Mouse (Mus musculus): ENCODE results near the gene Fgr. TPM values are rescaled to one million over a fixed set of nuclear protein-coding genes. Genes with fewer than 3 reads are reported as not detected.

Gene Fgr
- polyA plus RNA-seq, 1 experiment from 2014 or later: 0.08 TPM

DNA sequence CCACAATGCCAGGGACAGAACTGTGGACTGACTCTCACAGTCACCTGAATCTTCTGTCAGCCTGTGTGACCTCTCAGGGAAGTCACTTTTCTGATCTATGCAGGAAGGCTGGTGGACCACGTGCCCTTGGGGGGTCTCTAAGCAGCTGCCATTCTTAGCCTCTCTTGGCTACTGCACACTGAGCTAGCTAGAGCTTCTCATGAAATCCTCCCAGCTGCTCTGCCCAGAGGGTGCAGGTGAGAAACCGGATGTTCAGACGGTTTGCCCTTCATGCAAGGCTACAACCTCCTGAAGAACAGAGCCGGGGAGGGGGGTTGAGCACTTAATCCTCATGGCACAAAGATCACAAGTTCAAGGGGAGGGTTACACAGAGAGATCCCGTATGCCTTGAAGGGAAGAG lies 3.7 kb downstream of the Fgr start:
- Histone ChIP-seq H3K27ac (no peak overlapping the region), H3K9me3 (replicated peaks) (no peaks in the 10 kb centered on the region), H3K4me3 (no peak overlapping the region), H3K4me2 (replicated peaks) (no peak overlapping the region), H3K9ac (no peak overlapping the region), H3K4me1 (peaks cover 27% of the 10 kb centered on the region), H3K36me3 (no peaks in the 10 kb centered on the region), H3K27me3 (peaks cover 48% of the 10 kb centered on the region)
- ATAC-seq (ENCODE audit: low FRiP score): no peak
- 55% methylated on average over 5 of the region's 5 CpGs for WGBS

DNA sequence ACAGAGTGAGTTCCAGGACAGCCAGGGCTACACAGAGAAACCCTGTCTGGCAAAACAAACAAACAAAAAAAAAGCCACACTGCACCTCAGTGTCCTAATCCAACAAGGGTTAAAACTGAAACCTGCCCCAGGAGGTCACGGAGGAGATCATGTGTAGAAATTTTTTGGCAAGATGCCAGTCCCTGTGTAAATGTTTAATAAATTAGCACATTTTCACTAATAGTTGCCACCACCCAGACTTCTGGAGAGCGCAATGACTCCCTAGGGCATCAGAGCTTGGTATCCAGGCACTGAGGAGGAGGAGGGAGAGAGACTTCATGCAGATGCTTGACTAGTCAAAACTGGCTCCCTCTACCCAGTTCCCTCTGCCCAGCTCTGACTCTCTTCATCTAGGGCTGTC lies 5.3 kb downstream of the Fgr start:
- Histone ChIP-seq H3K36me3 (no peaks in the 10 kb centered on the region), H3K9ac (no peak overlapping the region)
- WGBS: 79% methylated on average over 2 of the region's 2 CpGs

DNA sequence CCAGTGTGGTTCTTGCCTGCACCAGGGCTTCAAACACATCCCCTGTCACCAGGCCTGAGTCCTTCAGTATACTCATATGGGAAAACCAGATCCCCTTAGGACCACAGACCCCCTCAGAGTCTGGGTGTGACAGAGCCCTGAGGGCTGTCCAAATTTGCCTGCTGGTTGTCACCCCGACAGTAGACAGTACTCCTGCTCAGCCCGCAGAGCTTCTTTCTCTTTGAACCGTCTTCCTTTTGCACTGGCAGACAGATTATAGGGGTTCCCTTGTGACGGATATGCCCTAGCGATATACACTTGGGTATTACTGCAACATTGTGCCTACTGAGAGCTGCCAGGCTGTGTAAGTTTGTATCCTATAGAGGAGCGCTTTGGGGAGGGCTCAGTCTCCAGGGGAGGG lies 7.7 kb downstream of the Fgr start:
- no peaks in the 10 kb centered on the region for H3K36me3 ChIP-seq
- no peak overlapping the region for H3K27ac ChIP-seq
- no peak overlapping the region for H3K4me3 ChIP-seq
- peaks cover 8% of the 10 kb centered on the region; the same call in 1 of the 2 replicates for H3K27me3 ChIP-seq
- no peak for ATAC-seq (ENCODE audit: low FRiP score)
- no peak overlapping the region for H3K4me2 ChIP-seq (replicated peaks)
- H3K9ac ChIP-seq: no peak overlapping the region
- H3K4me1 ChIP-seq: peaks cover 14% of the 10 kb centered on the region
- no peaks in the 10 kb centered on the region for H3K9me3 ChIP-seq (replicated peaks)
- WGBS: 83% methylated on average over 6 of the region's 6 CpGs

More for the DNA sequence above, 5.3 kb downstream of the Fgr start:
- Histone ChIP-seq H3K4me3 (no peak overlapping the region), H3K4me2 (replicated peaks) (no peak overlapping the region), H3K9me3 (replicated peaks) (no peaks in the 10 kb centered on the region), H3K27ac (no peak overlapping the region), H3K4me1 (peaks cover 25% of the 10 kb centered on the region), H3K27me3 (peaks cover 33% of the 10 kb centered on the region)
- ATAC-seq (ENCODE audit: low FRiP score): no peak

DNA sequence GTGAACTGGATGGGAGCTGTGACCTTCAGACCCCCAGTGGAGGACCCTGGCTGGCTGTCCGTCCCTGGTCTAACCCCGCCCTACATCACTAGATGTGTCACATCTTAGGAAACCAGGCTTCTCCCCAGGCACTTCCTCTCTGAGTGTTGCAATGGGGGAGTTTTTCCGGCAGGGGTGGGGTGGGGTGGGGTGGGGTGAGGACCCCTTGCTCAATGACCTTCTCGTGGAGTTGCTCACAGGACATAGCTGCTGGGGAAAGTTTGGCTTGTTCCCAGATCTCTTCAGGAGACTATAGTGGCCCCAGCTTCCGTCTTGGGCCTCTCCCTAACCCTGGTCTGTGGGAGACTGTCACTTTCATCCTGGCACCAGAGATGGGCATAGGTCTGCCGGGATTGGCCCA lies 9.1 kb downstream of the Fgr start:
- H3K4me1 ChIP-seq: peaks cover 14% of the 10 kb centered on the region
- WGBS: 73% methylated on average over 6 of the region's 6 CpGs

DNA sequence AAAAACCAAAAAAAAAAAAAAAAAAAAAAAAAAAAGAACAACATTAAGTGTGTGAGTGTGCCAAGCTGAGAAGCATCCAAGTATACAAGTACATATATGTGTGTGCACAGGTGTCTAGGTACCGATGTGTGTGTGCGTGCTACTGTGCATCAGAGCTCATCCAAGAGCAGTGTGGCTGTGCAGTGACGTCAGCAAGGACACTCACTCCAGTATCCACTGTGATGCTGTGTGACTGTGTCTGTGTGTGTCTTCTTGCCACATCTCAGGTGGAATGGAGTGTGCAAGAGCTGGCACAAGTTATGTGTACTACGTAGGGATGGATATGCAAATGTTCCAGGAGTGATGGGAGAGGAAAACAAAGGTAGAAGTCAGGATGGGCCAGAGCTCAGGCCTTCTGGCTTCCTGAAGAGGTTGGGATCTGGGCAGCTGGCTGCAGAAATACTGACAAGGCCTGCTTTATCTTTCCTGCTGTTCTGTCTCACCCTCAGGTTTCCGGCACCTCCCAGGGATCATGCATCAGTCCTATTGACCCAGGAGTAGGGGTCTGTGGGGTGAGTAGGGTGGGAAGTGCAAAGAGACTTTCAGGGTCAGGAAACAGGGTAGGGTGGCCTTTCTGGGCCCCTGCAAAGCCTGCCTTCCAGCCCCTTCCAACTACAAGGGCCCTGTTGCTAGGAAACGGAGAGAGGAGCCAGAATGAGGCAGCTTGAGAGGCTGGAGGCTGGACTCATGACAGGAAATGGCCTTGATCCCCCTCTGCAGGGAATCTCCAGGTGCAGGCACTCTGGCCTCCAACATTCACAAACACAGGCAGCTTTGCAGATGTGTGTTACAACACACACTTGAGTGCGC lies 10.0 kb downstream of the Fgr start:
- Histone ChIP-seq H3K27me3 (no peaks in the 10 kb centered on the region), H3K9me3 (replicated peaks) (no peaks in the 10 kb centered on the region), H3K4me1 (peaks cover 14% of the 10 kb centered on the region), H3K27ac (peak overlapping the region; percentile 79), H3K36me3 (no peaks in the 10 kb centered on the region), H3K4me3 (no peak overlapping the region), H3K9ac (peak overlapping the region; percentile 32; the same call in 1 of the 2 replicates), H3K4me2 (replicated peaks) (no peak overlapping the region)
- 58% methylated on average over 6 of the region's 7 CpGs for WGBS
- ATAC-seq (ENCODE audit: low FRiP score): no peak

More for the DNA sequence above, 9.1 kb downstream of the Fgr start:
- no peak overlapping the region for H3K9ac ChIP-seq
- no peak overlapping the region for H3K4me2 ChIP-seq (replicated peaks)
- H3K27me3 ChIP-seq: no peaks in the 10 kb centered on the region
- H3K27ac ChIP-seq: no peak overlapping the region
- H3K4me3 ChIP-seq: no peak overlapping the region
- ATAC-seq (ENCODE audit: low FRiP score): no peak
- no peaks in the 10 kb centered on the region for H3K36me3 ChIP-seq
- no peaks in the 10 kb centered on the region for H3K9me3 ChIP-seq (replicated peaks)

DNA sequence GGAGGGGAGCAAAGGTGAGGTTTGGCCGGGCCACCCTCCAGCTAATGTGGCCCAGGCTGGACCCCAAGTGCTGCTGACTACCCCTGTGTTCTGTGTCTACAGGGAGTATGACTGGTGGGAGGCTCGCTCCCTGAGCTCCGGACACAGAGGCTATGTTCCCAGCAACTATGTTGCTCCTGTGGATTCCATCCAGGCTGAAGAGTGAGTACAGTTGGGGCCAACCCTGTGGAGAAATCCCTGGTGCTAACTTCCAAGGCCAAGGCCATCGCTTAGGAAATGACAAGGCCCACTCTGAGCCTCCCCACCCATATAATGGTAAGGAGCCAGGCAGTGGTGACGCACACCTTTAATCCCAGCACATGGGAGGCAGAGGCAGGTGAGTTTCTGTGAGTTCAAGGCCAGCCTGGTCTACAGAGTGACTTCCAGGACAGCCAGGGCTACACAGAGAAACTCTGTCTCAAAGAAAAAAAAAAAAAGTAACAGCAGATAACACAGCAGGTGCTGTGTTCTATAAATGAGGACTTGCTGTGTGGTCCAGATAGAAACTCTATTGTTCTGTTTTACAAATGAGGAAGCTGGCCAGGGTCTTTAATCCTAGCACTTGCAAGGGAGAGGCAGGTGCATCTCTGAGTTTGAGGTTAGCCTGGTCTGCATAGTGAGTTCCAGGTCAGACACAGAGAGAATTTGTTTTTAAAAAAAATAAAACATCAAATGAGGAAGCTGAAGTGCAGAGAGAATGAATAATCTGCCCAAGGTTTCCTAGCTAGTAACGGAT lies 14.9 kb downstream of the Fgr start:
- H3K9ac ChIP-seq: no peak overlapping the region
- ATAC-seq (ENCODE audit: low FRiP score): no peak
- 85% methylated on average over 6 of the region's 6 CpGs for WGBS
- H3K4me2 ChIP-seq (replicated peaks): no peak overlapping the region
- no peak overlapping the region for H3K4me3 ChIP-seq
- no peaks in the 10 kb centered on the region for H3K36me3 ChIP-seq
- H3K27me3 ChIP-seq: no peaks in the 10 kb centered on the region
- H3K4me1 ChIP-seq: peaks cover 11% of the 10 kb centered on the region
- H3K9me3 ChIP-seq (replicated peaks): no peaks in the 10 kb centered on the region
- no peak overlapping the region for H3K27ac ChIP-seq

DNA sequence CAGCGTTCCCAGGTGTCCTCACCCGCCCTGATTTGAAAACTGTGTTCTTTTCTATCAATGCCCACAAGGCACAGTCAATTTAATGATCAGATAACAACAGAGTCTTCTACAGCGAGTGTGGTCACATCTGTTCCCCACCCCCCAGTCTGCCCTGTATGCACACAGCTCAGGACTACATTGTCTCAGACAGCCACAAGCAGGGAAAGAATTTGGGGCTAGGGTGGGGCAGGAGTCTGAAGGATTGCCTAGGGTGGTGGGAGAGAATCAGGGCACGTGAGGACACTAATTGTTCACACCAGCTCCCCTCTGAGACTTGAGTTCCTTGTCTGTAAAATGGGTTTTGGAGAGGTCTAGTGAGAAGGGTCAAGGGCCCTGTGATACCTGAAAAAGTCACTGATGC lies 19.7 kb downstream of the Fgr start:
- no peak overlapping the region for H3K27ac ChIP-seq
- no peaks in the 10 kb centered on the region for H3K27me3 ChIP-seq
- H3K9ac ChIP-seq: no peak overlapping the region
- no peak overlapping the region for H3K4me2 ChIP-seq (replicated peaks)
- no peak for ATAC-seq (ENCODE audit: low FRiP score)
- H3K9me3 ChIP-seq (replicated peaks): no peaks in the 10 kb centered on the region
- no peaks in the 10 kb centered on the region for H3K36me3 ChIP-seq
- H3K4me3 ChIP-seq: no peak overlapping the region
- H3K4me1 ChIP-seq: no peaks in the 10 kb centered on the region
- 62% methylated on average over 4 of the region's 4 CpGs for WGBS

DNA sequence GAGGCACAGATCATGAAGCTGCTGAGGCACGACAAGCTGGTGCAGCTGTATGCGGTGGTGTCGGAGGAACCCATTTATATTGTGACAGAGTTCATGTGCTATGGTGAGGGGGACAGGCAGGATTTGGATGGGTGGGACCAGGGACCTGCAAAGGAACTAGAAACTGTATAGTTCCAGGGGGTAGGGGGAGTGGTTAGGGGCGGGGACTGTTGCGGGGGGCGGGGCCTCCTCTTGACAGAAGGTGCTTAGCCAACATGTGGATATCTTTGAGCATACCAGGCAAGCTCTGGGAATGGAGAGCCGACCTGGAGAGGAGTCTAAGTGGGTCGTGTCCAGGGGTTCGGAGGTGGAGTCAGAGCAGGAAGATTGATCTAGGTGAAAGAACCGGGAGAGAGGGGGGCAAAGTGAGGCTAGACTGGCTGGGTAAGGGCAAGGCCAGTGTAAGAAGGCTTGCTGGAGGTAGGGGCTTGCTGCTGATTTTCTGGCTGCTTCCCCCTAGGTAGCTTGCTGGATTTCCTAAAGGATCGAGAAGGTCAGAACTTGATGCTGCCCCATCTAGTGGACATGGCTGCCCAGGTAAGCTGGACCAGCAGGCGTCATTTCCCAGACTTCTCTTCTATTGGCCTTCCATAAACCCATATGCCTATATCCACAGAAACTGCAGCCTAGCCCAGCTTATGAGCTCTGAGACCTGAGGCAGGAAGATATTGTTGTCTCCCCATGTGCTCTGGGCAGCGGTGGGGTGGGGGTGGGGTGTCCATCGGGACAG lies 23.8 kb downstream of the Fgr start:
- peaks cover 8% of the 10 kb centered on the region for H3K4me1 ChIP-seq
- no peak overlapping the region for H3K4me3 ChIP-seq
- no peak overlapping the region for H3K27ac ChIP-seq
- H3K4me2 ChIP-seq (replicated peaks): no peak overlapping the region
- H3K9ac ChIP-seq: no peak overlapping the region
- no peak for ATAC-seq (ENCODE audit: low FRiP score)
- 45% methylated on average over 14 of the region's 14 CpGs for WGBS
- H3K36me3 ChIP-seq: no peaks in the 10 kb centered on the region
- H3K27me3 ChIP-seq: no peaks in the 10 kb centered on the region
- no peaks in the 10 kb centered on the region for H3K9me3 ChIP-seq (replicated peaks)

DNA sequence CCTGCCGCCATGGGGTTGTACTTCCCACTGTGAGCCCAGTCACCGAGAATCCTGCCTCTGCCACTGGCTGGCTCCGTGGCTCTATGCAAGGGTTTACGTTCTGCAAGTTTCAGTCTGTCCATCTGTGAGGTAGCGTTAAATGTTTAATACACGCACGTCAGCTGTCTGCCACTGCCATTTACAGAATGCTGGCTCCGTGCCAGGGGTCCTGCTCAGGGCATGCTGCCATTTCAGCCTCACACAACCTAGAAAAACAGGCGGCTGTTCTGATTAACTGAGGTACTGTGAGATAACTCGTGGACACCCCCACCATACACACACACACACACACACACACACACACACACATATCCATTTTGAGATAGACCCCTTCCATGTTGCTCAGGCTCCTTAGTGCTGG lies 29.0 kb downstream of the Fgr start:
- peaks cover 28% of the 10 kb centered on the region for H3K4me1 ChIP-seq
- ATAC-seq (ENCODE audit: low FRiP score): 0 out of 2 replicates have a peak, but pooled peaks have one; percentile 11
- 24% methylated on average over 10 of the region's 10 CpGs for WGBS
- H3K4me2 ChIP-seq (replicated peaks): no peak overlapping the region
- no peaks in the 10 kb centered on the region for H3K27me3 ChIP-seq
- H3K9ac ChIP-seq: no peak overlapping the region
- peak overlapping the region; percentile 41; the same call in 1 of the 2 replicates for H3K27ac ChIP-seq
- H3K4me3 ChIP-seq: no peak overlapping the region
- H3K36me3 ChIP-seq: no peaks in the 10 kb centered on the region
- H3K9me3 ChIP-seq (replicated peaks): no peaks in the 10 kb centered on the region

DNA sequence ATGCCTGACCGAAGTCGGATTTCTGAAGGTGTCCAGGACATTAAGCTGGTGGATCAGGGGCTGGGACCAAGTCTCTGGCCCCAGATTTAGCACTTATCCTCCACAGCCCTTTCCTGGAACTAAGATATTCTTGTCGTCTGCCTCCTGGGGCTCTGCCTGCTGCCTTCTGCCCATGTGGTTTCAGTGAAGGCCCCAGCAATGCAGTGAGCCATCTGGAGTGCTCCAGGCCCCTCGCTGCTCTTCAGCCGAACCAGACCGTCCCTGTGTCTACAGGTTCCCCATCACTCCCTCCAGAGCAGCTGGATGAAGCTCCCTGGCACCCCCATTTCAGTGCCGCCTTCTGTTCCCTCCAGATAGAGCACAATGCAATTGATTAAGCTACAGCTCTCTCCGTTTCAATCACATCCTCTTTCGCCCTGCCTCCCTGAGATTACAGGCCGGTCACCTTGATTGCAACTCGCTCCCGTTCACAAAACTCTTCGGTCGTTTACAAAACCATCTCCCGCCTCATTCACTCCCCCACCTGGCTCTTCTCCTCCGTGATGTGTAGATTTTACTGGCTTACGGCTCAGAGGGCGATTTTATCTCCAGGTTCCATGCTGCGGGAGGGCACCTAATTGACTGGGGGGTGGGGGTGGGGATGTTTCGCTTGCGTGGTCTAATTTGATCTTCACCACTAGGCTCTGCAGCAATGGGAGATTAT lies 29.6 kb downstream of the Fgr start:
- ATAC-seq (ENCODE audit: low FRiP score): 0 out of 2 replicates have a peak, but pooled peaks have one; percentile 40
- Histone ChIP-seq H3K36me3 (no peaks in the 10 kb centered on the region), H3K27me3 (no peaks in the 10 kb centered on the region), H3K9me3 (replicated peaks) (no peaks in the 10 kb centered on the region), H3K9ac (no peak overlapping the region), H3K4me1 (peaks cover 32% of the 10 kb centered on the region), H3K27ac (peak overlapping the region; percentile 41; the same call in 1 of the 2 replicates), H3K4me3 (no peak overlapping the region), H3K4me2 (replicated peaks) (no peak overlapping the region; the same call in 1 of the 2 replicates)
- WGBS: 45% methylated on average over 21 of the region's 21 CpGs

DNA sequence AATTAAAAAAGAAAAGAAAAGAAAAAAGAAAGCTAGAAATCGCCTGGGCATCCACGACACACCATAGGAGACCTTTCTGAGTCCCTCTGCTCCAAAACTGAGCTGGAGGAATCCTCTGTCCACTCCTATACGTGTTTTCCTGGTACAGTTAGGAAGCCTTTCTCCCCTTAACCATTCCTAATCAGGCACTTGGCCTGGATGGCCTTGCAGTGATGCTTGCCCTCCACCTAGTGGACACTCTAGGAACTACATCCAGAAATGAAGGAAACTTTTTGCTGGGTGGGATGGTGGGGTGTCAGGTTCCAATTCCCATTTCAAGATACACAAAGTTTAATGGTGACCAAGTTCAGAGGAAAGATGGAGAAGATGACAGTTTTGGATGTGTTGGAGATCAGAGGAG lies 31.3 kb downstream of the Fgr start:
- 5% methylated on average over 3 of the region's 3 CpGs for WGBS

More for the DNA sequence above, 31.3 kb downstream of the Fgr start:
- Histone ChIP-seq H3K4me3 (no peak overlapping the region), H3K9ac (no peak overlapping the region), H3K4me1 (peaks cover 32% of the 10 kb centered on the region), H3K4me2 (replicated peaks) (no peak overlapping the region), H3K27me3 (peaks cover 10% of the 10 kb centered on the region), H3K36me3 (no peaks in the 10 kb centered on the region), H3K27ac (no peak overlapping the region), H3K9me3 (replicated peaks) (no peaks in the 10 kb centered on the region)
- no peak for ATAC-seq (ENCODE audit: low FRiP score)
